ENCODE assay signal across 8 mouse cellular contexts in the genomic region with DNA sequence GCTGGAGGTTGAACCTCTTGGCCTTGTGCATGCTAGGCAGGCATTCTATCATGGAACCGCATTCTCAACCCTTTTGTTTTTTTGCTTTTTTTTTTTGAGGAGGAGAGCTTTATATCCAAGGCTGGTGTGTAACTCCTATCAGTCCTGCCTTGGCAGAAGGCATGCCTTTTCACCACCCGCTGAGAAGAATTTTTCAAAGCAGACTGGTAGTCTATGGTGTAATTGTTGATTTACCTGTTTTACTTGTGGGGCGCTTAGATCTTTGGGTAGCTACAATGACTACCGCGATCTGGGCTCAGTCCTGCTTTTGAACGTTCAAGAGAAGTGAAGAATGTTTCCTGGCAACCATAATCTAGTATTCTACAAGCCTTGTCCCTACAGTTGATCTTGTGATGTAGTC. TPM values are rescaled to one million over a fixed set of nuclear protein-coding genes. Genes with fewer than 3 reads are reported as not detected.
DNase-seq lines count a peak whose midpoint lies in the region; ATAC-seq and TF ChIP-seq lines count a peak whose summit lies in the region.

No protein-coding gene starts in this region.

- no peak overlapping the region for H3K4me3 ChIP-seq in liver, adult 2 months (ENCODE audit: insufficient read depth, low read depth, low read length)
- peak overlapping the region; percentile 95 for H3K4me3 ChIP-seq in embryonic facial prominence, embryonic 13.5 days
- H3K4me3 ChIP-seq in limb, embryonic 11.5 days (ENCODE audit: low read depth, low read length) = peak overlapping the region; percentile 86
- peak overlapping the region; percentile 93 for H3K4me3 ChIP-seq in olfactory bulb, adult 2 months (ENCODE audit: insufficient read depth, low read depth, low read length)

- no peaks in the 10 kb centered on the region for H3K27me3 ChIP-seq in liver, adult 2 months (ENCODE audit: control insufficient read depth, insufficient read depth, low read length)
- no peaks in the 10 kb centered on the region for H3K27me3 ChIP-seq in embryonic facial prominence, embryonic 13.5 days
- H3K27me3 ChIP-seq in limb, embryonic 11.5 days (ENCODE audit: control insufficient read depth, insufficient read depth, low read length) = no peaks in the 10 kb centered on the region

- ATAC-seq in embryonic facial prominence, embryonic 13.5 days (ENCODE audit: insufficient number of reproducible peaks, insufficient read depth, low FRiP score, low TSS enrichment, low read depth) = no peak
- ATAC-seq in limb, embryonic 11.5 days (ENCODE audit: insufficient number of reproducible peaks, low FRiP score, low TSS enrichment, low read depth) = no peak
- ATAC-seq in granulocyte monocyte progenitor cell, adult 5-6 weeks (replicated peaks; ENCODE audit: poor library complexity, severe bottlenecking) = no peak

- no peak for TF ChIP-seq CTCF in liver, adult 2 months (IDR thresholded peaks at IDR 0.05; ENCODE audit: low read depth, low read length)
- no peak for TF ChIP-seq CTCF in olfactory bulb, adult 2 months (IDR thresholded peaks at IDR 0.05; ENCODE audit: insufficient read depth, low read depth, low read length)

- TF ChIP-seq POLR2A in liver, adult 2 months (IDR thresholded peaks at IDR 0.05; ENCODE audit: extremely low read depth, insufficient read depth, low read length) = no peak
- TF ChIP-seq POLR2A in olfactory bulb, adult 2 months (IDR thresholded peaks at IDR 0.05; ENCODE audit: insufficient read depth, low read depth, low read length) = no peak

- 0 out of 2 replicates have a peak, but pooled peaks cover 2% of the 10 kb centered on the region for H3K36me3 ChIP-seq in liver, adult 2 months (ENCODE audit: control insufficient read depth, insufficient read depth, low read length)
- peaks cover 19% of the 10 kb centered on the region for H3K36me3 ChIP-seq in embryonic facial prominence, embryonic 13.5 days
- H3K36me3 ChIP-seq in limb, embryonic 11.5 days (ENCODE audit: control insufficient read depth, insufficient read depth, low read length) = peaks cover under 1% of the 10 kb centered on the region; the same call in 1 of the 2 replicates

- peak overlapping the region; percentile 79 for H3K4me2 ChIP-seq in embryonic facial prominence, embryonic 13.5 days
- H3K4me2 ChIP-seq in limb, embryonic 11.5 days (ENCODE audit: low read depth, severe bottlenecking) = peak overlapping the region; percentile 70

- 38% methylated on average over 6 of the region's 6 CpGs for WGBS in liver, adult 2 months
- 60% methylated on average over 6 of the region's 6 CpGs for WGBS in embryonic facial prominence, embryonic 13.5 days
- 75% methylated on average over 6 of the region's 6 CpGs for WGBS in limb, embryonic 11.5 days
- 46% methylated on average over 6 of the region's 6 CpGs for WGBS in olfactory bulb, adult 2 months

- no peak overlapping the region for H3K27ac ChIP-seq in liver, adult 2 months (replicated peaks; ENCODE audit: insufficient read depth, low read depth, low read length)
- peak overlapping the region; percentile 93; the same call in 1 of the 2 replicates for H3K27ac ChIP-seq in embryonic facial prominence, embryonic 13.5 days
- no peak overlapping the region for H3K27ac ChIP-seq in limb, embryonic 11.5 days (replicated peaks; ENCODE audit: low read depth, low read length)
- no peak overlapping the region for H3K27ac ChIP-seq in olfactory bulb, adult 2 months (ENCODE audit: insufficient read depth, low read depth, low read length)

- peaks cover 10% of the 10 kb centered on the region for H3K4me1 ChIP-seq in liver, adult 2 months (ENCODE audit: control insufficient read depth, insufficient read depth, low read length)
- peaks cover 15% of the 10 kb centered on the region for H3K4me1 ChIP-seq in embryonic facial prominence, embryonic 13.5 days
- peaks cover 12% of the 10 kb centered on the region for H3K4me1 ChIP-seq in limb, embryonic 11.5 days (ENCODE audit: control insufficient read depth, insufficient read depth, low read length)
- peaks cover 3% of the 10 kb centered on the region; the same call in 1 of the 2 replicates for H3K4me1 ChIP-seq in olfactory bulb, adult 2 months (ENCODE audit: control insufficient read depth, insufficient read depth, low read length)

- DNase-seq in liver, adult 2 months (ENCODE audit: extremely low read depth, low read depth, low spot score) = peak; percentile 7
- DNase-seq in liver = no peak
- DNase-seq in limb, embryonic 11.5 days (ENCODE audit: low spot score) = no peak
- no peak for DNase-seq in MN1 (ENCODE audit: low spot score)
- no peak for DNase-seq in spleen, postnatal 4 days (ENCODE audit: low spot score in 2 of 2)

- H3K9ac ChIP-seq in liver, adult 2 months (ENCODE audit: low read depth, low read length) = no peak overlapping the region
- peak overlapping the region; percentile 97 for H3K9ac ChIP-seq in embryonic facial prominence, embryonic 13.5 days
- H3K9ac ChIP-seq in limb, embryonic 11.5 days (ENCODE audit: low read length) = peak overlapping the region; percentile 94

- no peaks in the 10 kb centered on the region for H3K9me3 ChIP-seq in embryonic facial prominence, embryonic 13.5 days
- no peaks in the 10 kb centered on the region for H3K9me3 ChIP-seq in limb, embryonic 11.5 days (ENCODE audit: control insufficient read depth, low read length)

- peaks cover 11% of the 10 kb centered on the region; the same call in 1 of the 2 replicates for H3K79me2 ChIP-seq in liver, adult 2 months (ENCODE audit: control insufficient read depth, insufficient read depth, low read length)

RNA-seq across cellular contexts. Expression of a gene that starts 0.9 kb away (rescaled TPM):
- total RNA-seq in liver, adult 2 months (2014; rRNA removed) = 37.7 and 44.4 TPM in 2 replicates
- polyA plus RNA-seq in liver, adult 2 months (2012; rRNA removed) = 23.2 and 25.3 TPM in 2 replicates
- 99.4 and 104 TPM in 2 replicates for polyA plus RNA-seq in embryonic facial prominence, embryonic 13.5 days (2015; fragmentation: Nextera tagmentation; extraction: Ambion mirVana)
- polyA plus RNA-seq in limb, embryonic 11.5 days (2014; fragmentation: Nextera tagmentation; extraction: Ambion mirVana) = 104 and 109 TPM in 2 replicates
- polyA plus RNA-seq in olfactory bulb, adult 2 months (2012; ENCODE audit: insufficient read depth, insufficient read length, low replicate concordance, missing spikeins) = 561 TPM in 1 of 2 replicates, not detected in the other
- total RNA-seq in granulocyte monocyte progenitor cell, adult 5-6 weeks (2014; fragmentation: Nextera tagmentation) = 85.4 and 103 TPM in 2 replicates
- total RNA-seq in granulocyte monocyte progenitor cell, adult 5-6 weeks (2017) = 119 and 126 TPM in 2 replicates

RNA-seq across cellular contexts. Expression of a gene that starts 0.9 kb away (rescaled TPM):
- 12.6 and 14.5 TPM in 2 replicates for total RNA-seq in liver, adult 2 months (2014; rRNA removed)
- 45.1 and 55.7 TPM in 2 replicates for polyA plus RNA-seq in liver, adult 2 months (2012; rRNA removed)
- polyA plus RNA-seq in embryonic facial prominence, embryonic 13.5 days (2015; fragmentation: Nextera tagmentation; extraction: Ambion mirVana) = 72.1 and 74.7 TPM in 2 replicates
- 47.5 and 51.8 TPM in 2 replicates for polyA plus RNA-seq in limb, embryonic 11.5 days (2014; fragmentation: Nextera tagmentation; extraction: Ambion mirVana)
- not detected in 2 replicates for polyA plus RNA-seq in olfactory bulb, adult 2 months (2012; ENCODE audit: insufficient read depth, insufficient read length, low replicate concordance, missing spikeins)
- total RNA-seq in granulocyte monocyte progenitor cell, adult 5-6 weeks (2014; fragmentation: Nextera tagmentation) = 66.7 and 68.4 TPM in 2 replicates
- 43.1 and 47.1 TPM in 2 replicates for total RNA-seq in granulocyte monocyte progenitor cell, adult 5-6 weeks (2017)

RNA-seq across cellular contexts. Expression of a gene that starts 36.8 kb away (rescaled TPM):
- 0.65 and 1.0 TPM in 2 replicates for total RNA-seq in liver, adult 2 months (2014; rRNA removed)
- polyA plus RNA-seq in liver, adult 2 months (2012; rRNA removed) = 0.29 and 0.73 TPM in 2 replicates
- 0.21 TPM in 1 of 2 replicates, not detected in the other for polyA plus RNA-seq in embryonic facial prominence, embryonic 13.5 days (2015; fragmentation: Nextera tagmentation; extraction: Ambion mirVana)
- not detected in 2 replicates for polyA plus RNA-seq in limb, embryonic 11.5 days (2014; fragmentation: Nextera tagmentation; extraction: Ambion mirVana)
- not detected in 2 replicates for polyA plus RNA-seq in olfactory bulb, adult 2 months (2012; ENCODE audit: insufficient read depth, insufficient read length, low replicate concordance, missing spikeins)
- not detected in 2 replicates for total RNA-seq in granulocyte monocyte progenitor cell, adult 5-6 weeks (2014; fragmentation: Nextera tagmentation)
- not detected in 2 replicates for total RNA-seq in granulocyte monocyte progenitor cell, adult 5-6 weeks (2017)
